Mouse (Mus musculus): ENCODE measurements at regions not wholly inside any gene's neighbourhood (a gene's known extent, or its start where the extent isn't known, plus 50 kb on each side); places are given as distances from the start of the nearest gene placed in this dataset.

- Histone ChIP-seq H3K27me3 (replicated peaks) (no peaks in the 10 kb centered on the region), H3K4me1 (no peaks in the 10 kb centered on the region), H3K27ac (no peak overlapping the region), H3K36me3 (replicated peaks) (no peaks in the 10 kb centered on the region), H3K4me3 (no peak overlapping the region), H3K9ac (no peak overlapping the region), H3K4me2 (no peak overlapping the region), H3K9me3 (no peaks in the 10 kb centered on the region)
- 89% methylated on average over 5 of the region's 5 CpGs for WGBS
- no peak for ATAC-seq (replicated peaks)
These were observed 1889.1 kb upstream of the Lrrc6 start for GRCm38 (mm10) chr15:68389855-68390254.

GRCm38 (mm10) chr15:68387349-68388065 is 1886.8 kb upstream of the Lrrc6 start:
- Histone ChIP-seq H3K4me2 (no peak overlapping the region), H3K27ac (no peak overlapping the region), H3K36me3 (replicated peaks) (no peaks in the 10 kb centered on the region), H3K9me3 (no peaks in the 10 kb centered on the region), H3K4me1 (no peaks in the 10 kb centered on the region), H3K27me3 (replicated peaks) (no peaks in the 10 kb centered on the region), H3K4me3 (no peak overlapping the region), H3K9ac (no peak overlapping the region)
- ATAC-seq (replicated peaks), result no peak
- 87% methylated on average over 4 of the region's 4 CpGs for WGBS

GRCm38 (mm10) chr15:68384571-68385335 is 1884.0 kb upstream of the Lrrc6 start:
- H3K9me3 ChIP-seq, result no peaks in the 10 kb centered on the region
- WGBS, result 43% methylated on average over 10 of the region's 10 CpGs
- no peak overlapping the region for H3K27ac ChIP-seq
- H3K9ac ChIP-seq, result no peak overlapping the region
- no peak overlapping the region for H3K4me2 ChIP-seq
- peak; percentile 66; the same call in 1 of the 2 replicates for ATAC-seq (replicated peaks)
- no peaks in the 10 kb centered on the region for H3K36me3 ChIP-seq (replicated peaks)
- no peak overlapping the region for H3K4me3 ChIP-seq
- no peaks in the 10 kb centered on the region for H3K27me3 ChIP-seq (replicated peaks)
- H3K4me1 ChIP-seq, result no peaks in the 10 kb centered on the region

- H3K27ac ChIP-seq, result no peak overlapping the region
- H3K9me3 ChIP-seq, result no peaks in the 10 kb centered on the region
- 55% methylated on average over 1 of the region's 1 CpGs for WGBS
- H3K27me3 ChIP-seq (replicated peaks), result no peaks in the 10 kb centered on the region
- no peak overlapping the region for H3K4me3 ChIP-seq
- H3K9ac ChIP-seq, result no peak overlapping the region
- no peaks in the 10 kb centered on the region for H3K4me1 ChIP-seq
- no peaks in the 10 kb centered on the region for H3K36me3 ChIP-seq (replicated peaks)
- H3K4me2 ChIP-seq, result no peak overlapping the region
- ATAC-seq (replicated peaks), result no peak
These were observed 1874.5 kb upstream of the Lrrc6 start for GRCm38 (mm10) chr15:68375166-68375565.

- ATAC-seq (replicated peaks), result no peak
These were observed 1866.1 kb upstream of the Lrrc6 start for GRCm38 (mm10) chr15:68366816-68367215.

GRCm38 (mm10) chr15:68363058-68363735 is 1862.5 kb upstream of the Lrrc6 start:
- Histone ChIP-seq H3K4me1 (peaks cover 12% of the 10 kb centered on the region), H3K4me2 (peak overlapping the region; percentile 92), H3K9ac (peak overlapping the region; percentile 75), H3K36me3 (replicated peaks) (no peaks in the 10 kb centered on the region), H3K27ac (peak overlapping the region; percentile 97), H3K9me3 (no peaks in the 10 kb centered on the region), H3K4me3 (peak overlapping the region; percentile 97), H3K27me3 (replicated peaks) (no peaks in the 10 kb centered on the region)
- WGBS, result under 1% methylated on average over 56 of the region's 72 CpGs
- peak; percentile 98 for ATAC-seq (replicated peaks)

More at GRCm38 (mm10) chr15:68366816-68367215, 1866.1 kb upstream of the Lrrc6 start:
- no peak overlapping the region for H3K27ac ChIP-seq
- H3K4me1 ChIP-seq, result peaks cover 3% of the 10 kb centered on the region
- no peak overlapping the region for H3K9ac ChIP-seq
- no peak overlapping the region for H3K4me2 ChIP-seq
- no peaks in the 10 kb centered on the region for H3K9me3 ChIP-seq
- H3K4me3 ChIP-seq, result no peak overlapping the region
- 84% methylated on average over 3 of the region's 3 CpGs for WGBS
- no peaks in the 10 kb centered on the region for H3K36me3 ChIP-seq (replicated peaks)
- H3K27me3 ChIP-seq (replicated peaks), result no peaks in the 10 kb centered on the region

GRCm38 (mm10) chr15:68362081-68363057 is 1861.7 kb upstream of the Lrrc6 start:
- Histone ChIP-seq H3K4me3 (peak overlapping the region; percentile 97), H3K4me2 (peak overlapping the region; percentile 92), H3K9me3 (no peaks in the 10 kb centered on the region), H3K27me3 (replicated peaks) (no peaks in the 10 kb centered on the region), H3K4me1 (peaks cover 12% of the 10 kb centered on the region), H3K9ac (peak overlapping the region; percentile 75), H3K27ac (peak overlapping the region; percentile 97), H3K36me3 (replicated peaks) (no peaks in the 10 kb centered on the region)
- under 1% methylated on average over 113 of the region's 121 CpGs for WGBS
- ATAC-seq (replicated peaks), result peak; percentile 77

- H3K4me3 ChIP-seq, result peak overlapping the region; percentile 97
- no peaks in the 10 kb centered on the region for H3K27me3 ChIP-seq (replicated peaks)
- WGBS, result 43% methylated on average over 6 of the region's 6 CpGs
- peak overlapping the region; percentile 75 for H3K9ac ChIP-seq
- no peak overlapping the region for H3K27ac ChIP-seq
- peaks cover 12% of the 10 kb centered on the region for H3K4me1 ChIP-seq
- no peaks in the 10 kb centered on the region for H3K36me3 ChIP-seq (replicated peaks)
- no peaks in the 10 kb centered on the region for H3K9me3 ChIP-seq
- no peak for ATAC-seq (replicated peaks)
- H3K4me2 ChIP-seq, result peak overlapping the region; percentile 92
These were observed 1860.5 kb upstream of the Lrrc6 start for GRCm38 (mm10) chr15:68360956-68361908.

- no peak for ATAC-seq (replicated peaks)
- 79% methylated on average over 3 of the region's 3 CpGs for WGBS
These were observed 1858.8 kb upstream of the Lrrc6 start for GRCm38 (mm10) chr15:68359496-68359895.

GRCm38 (mm10) chr15:68355957-68356356 is 1855.2 kb upstream of the Lrrc6 start:
- Histone ChIP-seq H3K27ac (no peak overlapping the region), H3K9me3 (no peaks in the 10 kb centered on the region), H3K27me3 (replicated peaks) (no peaks in the 10 kb centered on the region), H3K4me2 (no peak overlapping the region), H3K36me3 (replicated peaks) (no peaks in the 10 kb centered on the region), H3K9ac (no peak overlapping the region), H3K4me1 (peaks cover under 1% of the 10 kb centered on the region), H3K4me3 (no peak overlapping the region)
- no peak for ATAC-seq (replicated peaks)
- 97% methylated on average over 1 of the region's 1 CpGs for WGBS

More at GRCm38 (mm10) chr15:68359496-68359895, 1858.8 kb upstream of the Lrrc6 start:
- no peaks in the 10 kb centered on the region for H3K27me3 ChIP-seq (replicated peaks)
- no peaks in the 10 kb centered on the region for H3K9me3 ChIP-seq
- peaks cover 12% of the 10 kb centered on the region for H3K4me1 ChIP-seq
- H3K27ac ChIP-seq, result no peak overlapping the region
- no peak overlapping the region for H3K4me3 ChIP-seq
- no peak overlapping the region for H3K4me2 ChIP-seq
- H3K9ac ChIP-seq, result no peak overlapping the region
- H3K36me3 ChIP-seq (replicated peaks), result no peaks in the 10 kb centered on the region

- Histone ChIP-seq H3K4me2 (no peak overlapping the region), H3K27ac (no peak overlapping the region), H3K36me3 (replicated peaks) (peaks cover 2% of the 10 kb centered on the region; the same call in 1 of the 2 replicates), H3K4me1 (no peaks in the 10 kb centered on the region), H3K9me3 (no peaks in the 10 kb centered on the region), H3K27me3 (replicated peaks) (no peaks in the 10 kb centered on the region), H3K9ac (no peak overlapping the region), H3K4me3 (no peak overlapping the region)
- no peak for ATAC-seq (replicated peaks)
- 95% methylated on average over 3 of the region's 3 CpGs for WGBS
These were observed 1843.9 kb upstream of the Lrrc6 start for GRCm38 (mm10) chr15:68344652-68345051.

Data from midbrain, embryonic 15.5 days (tissue).